Mouse (Mus musculus) spleen, adult 2 months (tissue): Measurements from ENCODE around the gene Med19.

ENCODE experiments used
- CTCF ChIP-seq: fragments of 200-500 bp; IDR thresholded peaks from 2 replicates; pipeline ENCODE4 v1.5.1; 2011; ENCODE audit warnings: mild to moderate bottlenecking, inconsistent platforms; ENCODE audit not compliant: insufficient read depth, insufficient read length, insufficient replicate concordance; ENCODE audit errors: extremely low read depth
- POLR2A ChIP-seq: fragments of 200-500 bp; IDR thresholded peaks from 2 replicates; pipeline ENCODE4 v1.6.1; 2011; ENCODE audit warnings: low read depth, low read length, inconsistent platforms

- TF ChIP-seq CTCF = no peak
- no peak for TF ChIP-seq POLR2A
Measured at GRCm38 (mm10) chr2:84723856-84724255, 45.7 kb downstream of the Med19 start.
